Mouse (Mus musculus) CH12.LX (cell line): ENCODE results near the gene Celf5. TPM values are rescaled to one million over a fixed set of nuclear protein-coding genes. Genes with fewer than 3 reads are reported as not detected.

Experiments
- DNase-seq: peaks from one replicate; pipeline ENCODE4 v3.0.0-alpha.2; 2013; ENCODE audit errors: extremely low read depth
- H3K27ac ChIP-seq: 2 replicates; pipeline ENCODE4 v1.5.1; 2012; ENCODE audit warnings: low read depth, mild to moderate bottlenecking, control low read depth, moderate library complexity; ENCODE audit not compliant: insufficient read depth
- H3K27me3 ChIP-seq: replicated peaks from 2 replicates; pipeline ENCODE3; 2012; ENCODE audit warnings: inconsistent platforms
- H3K36me3 ChIP-seq, 2 experiments: replicated peaks in 1 of 2; 2 replicates each; pipeline versions ENCODE3 to v1.6.1; 2012; ENCODE audit warnings: inconsistent platforms in 1 of 2, low read length in 1 of 2, mild to moderate bottlenecking in 1 of 2, mixed read lengths in 1 of 2, moderate library complexity in 1 of 2; ENCODE audit not compliant: control insufficient read depth in 1 of 2, insufficient read depth in 1 of 2
- H3K4me1 ChIP-seq, 2 experiments: 2 replicates each; pipeline ENCODE4 v1.6.1; 2012; ENCODE audit warnings: inconsistent platforms in 1 of 2, moderate library complexity in 1 of 2; ENCODE audit not compliant: insufficient read depth in 2 of 2, control insufficient read depth in 1 of 2
- H3K4me2 ChIP-seq: 2 replicates; pipeline ENCODE4 v1.6.1; 2012; ENCODE audit warnings: low read depth, mild to moderate bottlenecking, control low read depth; ENCODE audit not compliant: poor library complexity, insufficient read depth, severe bottlenecking
- H3K4me3 ChIP-seq, 3 experiments: fragments of 150-350 bp in 1 of 3; sonication (generic) in 1 of 3; replicated peaks in 1 of 3; 2 replicates each; pipeline versions ENCODE3 to v1.5.1; 2011 to 2012; ENCODE audit warnings: low read depth in 2 of 3, low read length in 2 of 3, mild to moderate bottlenecking in 2 of 3, moderate library complexity in 2 of 3, control low read depth in 1 of 3, improper control_type of control experiment in 1 of 3, inconsistent platforms in 1 of 3, mixed read lengths in 1 of 3; ENCODE audit not compliant: poor library complexity in 1 of 3
- H3K79me2 ChIP-seq: replicated peaks from 2 replicates; pipeline ENCODE4 v1.6.1; 2012; ENCODE audit warnings: mild to moderate bottlenecking, moderate library complexity; ENCODE audit not compliant: control insufficient read depth, poor library complexity, insufficient read depth, severe bottlenecking; ENCODE audit errors: extremely low read depth
- H3K9ac ChIP-seq: 2 replicates; pipeline ENCODE4 v1.6.1; 2012; ENCODE audit warnings: low read depth, mild to moderate bottlenecking, control low read depth, moderate library complexity; ENCODE audit not compliant: insufficient read depth
- H3K9me3 ChIP-seq: replicated peaks from 2 replicates; pipeline ENCODE3; 2012; ENCODE audit warnings: low read length, inconsistent platforms, mixed read lengths
- JUND ChIP-seq: conservative IDR thresholded peaks from 2 replicates; pipeline ENCODE4 v1.6.1; 2011; ENCODE audit warnings: low read depth, low read length, improper control_type of control experiment
- MAX ChIP-seq: IDR thresholded peaks from 2 replicates; pipeline ENCODE4 v1.6.1; 2011; ENCODE audit warnings: low read length, improper control_type of control experiment
- NELFE ChIP-seq: IDR thresholded peaks from 2 replicates; pipeline ENCODE4 v1.6.1; 2011; ENCODE audit warnings: low read depth, low read length, improper control_type of control experiment
- PAX5 ChIP-seq: IDR thresholded peaks from 2 replicates; pipeline ENCODE4 v1.6.1; 2012; ENCODE audit warnings: low read length, inconsistent platforms, mixed read lengths
- POLR2A ChIP-seq: IDR thresholded peaks from 2 replicates; pipeline ENCODE4 v1.6.1; 2011; ENCODE audit warnings: low read depth, mild to moderate bottlenecking, improper control_type of control experiment, low read length
- POLR2AphosphoS2 ChIP-seq: IDR thresholded peaks from 2 replicates; pipeline ENCODE4 v1.6.1; 2011; ENCODE audit warnings: low read depth, low read length, improper control_type of control experiment
- RAD21 ChIP-seq: IDR thresholded peaks from 2 replicates; pipeline ENCODE4 v1.6.1; 2011; ENCODE audit warnings: low read depth, mild to moderate bottlenecking, low read length, improper control_type of control experiment, moderate library complexity
- RCOR1 ChIP-seq: conservative IDR thresholded peaks from 2 replicates; pipeline ENCODE4 v1.6.1; 2012; ENCODE audit warnings: low read depth, mild to moderate bottlenecking, inconsistent platforms, low read length, improper control_type of control experiment
- SIN3A ChIP-seq: IDR thresholded peaks from 2 replicates; pipeline ENCODE4 v1.6.1; 2012; ENCODE audit warnings: low read length, improper control_type of control experiment, inconsistent platforms
- SMC3 ChIP-seq: IDR thresholded peaks from 2 replicates; pipeline ENCODE4 v1.6.1; 2011; ENCODE audit warnings: low read depth, low read length, improper control_type of control experiment
- TBP ChIP-seq: conservative IDR thresholded peaks from 2 replicates; pipeline ENCODE4 v1.6.1; 2011; ENCODE audit warnings: low read depth, low read length, improper control_type of control experiment
- UBTF ChIP-seq: IDR thresholded peaks from 2 replicates; pipeline ENCODE4 v1.6.1; 2012; ENCODE audit warnings: low read depth, mild to moderate bottlenecking, inconsistent platforms, low read length, improper control_type of control experiment, moderate library complexity
- USF1 ChIP-seq: IDR thresholded peaks from 2 replicates; pipeline ENCODE4 v1.6.1; 2014; ENCODE audit warnings: low read depth, mild to moderate bottlenecking, inconsistent platforms, low read length, improper control_type of control experiment
- dilution Hi-C: fragments of 300-500 bp; cut with MboI; formaldehyde crosslinking; loops from 2 replicates; pipeline ENCODE4 v1.14.3; 2020; ENCODE audit warnings: low sequenced_read_pairs; ENCODE audit not compliant: extremely low pct_unique_long_range_greater_than_20kb, extremely low pct_ligation_motif_present
- in situ Hi-C: fragments of 300-500 bp; cut with MboI; formaldehyde crosslinking; loops from 3 replicates; pipeline ENCODE4 v1.14.3; 2019; ENCODE audit warnings: low sequenced_read_pairs, low pct_ligation_motif_present, low pct_unique_long_range_greater_than_20kb, mixed read lengths
- polyA plus RNA-seq: library from polyadenylated mRNA; unstranded; fragments of >175 nt; gene quantifications from 2 replicates; pipeline ENCODE4 v1.2.1, GENCODE M21; 2012; ENCODE audit warnings: low read depth; ENCODE audit not compliant: insufficient read length
- total RNA-seq, 2 experiments: library from RNA; depleted of rRNA; stranded (reverse); fragments of 300-350 nt in 1 of 2; fragments of >200 nt in 1 of 2; gene quantifications; 2 replicates each; pipeline ENCODE4 v1.2.3; 2012 to 2014

Gene Celf5
- total and polyA plus RNA-seq, 3 experiments: 0.07 to 0.08 TPM; not detected in 1

- Histone ChIP-seq H3K36me3 (no peaks in the 10 kb centered on the region), H3K27me3 (peaks cover 97% of the 10 kb centered on the region), H3K9ac (no peak overlapping the region), H3K4me2 (no peak overlapping the region), H3K4me1 (peaks cover 8 to 20% of the 10 kb centered on the region in 2 experiments; a peak in 3 of 4 replicates), H3K27ac (no peak overlapping the region), H3K79me2 (no peaks in the 10 kb centered on the region), H3K4me3 (no peak overlapping the region), H3K9me3 (peaks cover 1% of the 10 kb centered on the region)
- dilution Hi-C loops (no loop called here), in situ Hi-C loops (no loop called here)
- DNase-seq: no peak
- no peak for TF ChIP-seq POLR2A
- no peak for TF ChIP-seq SMC3
- no peak for TF ChIP-seq POLR2AphosphoS2
- no peak for TF ChIP-seq NELFE
- TF ChIP-seq USF1: no peak
- no peak for TF ChIP-seq SIN3A
- no peak for TF ChIP-seq TBP
- TF ChIP-seq RCOR1: no peak
These were observed 16.4 kb downstream of the Celf5 start for GRCm38 (mm10) chr10:81466066-81466465.

DNA sequence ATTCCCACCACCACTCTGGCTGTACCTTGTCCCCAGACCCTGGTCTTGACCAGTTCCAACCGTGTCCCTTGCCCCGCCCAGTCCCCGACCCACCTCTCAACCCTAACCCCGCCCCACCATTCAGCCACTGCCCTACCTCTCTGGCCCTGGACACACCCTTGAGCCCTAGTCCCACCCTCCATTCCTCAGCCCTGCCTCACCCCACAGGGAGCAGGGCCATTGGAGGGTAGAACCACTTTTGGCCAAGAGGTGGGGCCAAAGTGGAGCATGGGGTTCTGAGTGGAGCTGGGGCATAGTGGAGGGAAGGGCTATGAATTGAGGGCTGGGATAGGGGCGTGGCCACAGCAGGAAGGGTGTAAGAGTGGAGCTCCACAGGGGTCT lies 17.3 kb downstream of the Celf5 start:
- H3K9ac ChIP-seq: no peak overlapping the region
- TF ChIP-seq RCOR1 (no peak), MAX (no peak), RAD21 (no peak), JUND (no peak), PAX5 (no peak), UBTF (no peak), SMC3 (no peak), SIN3A (no peak)
- TF ChIP-seq, all 38 proteins: peak for 0
- H3K4me3 ChIP-seq: no peak overlapping the region
- peaks cover 97% of the 10 kb centered on the region for H3K27me3 ChIP-seq
- H3K36me3 ChIP-seq: no peaks in the 10 kb centered on the region
- in situ Hi-C loops: no loop called here
- dilution Hi-C loops: no loop called here
- DNase-seq: no peak
- peaks cover 4 to 18% of the 10 kb centered on the region in 2 experiments; a peak in 3 of 4 replicates for H3K4me1 ChIP-seq
- no peak overlapping the region for H3K27ac ChIP-seq
- no peak overlapping the region for H3K4me2 ChIP-seq
- no peaks in the 10 kb centered on the region for H3K79me2 ChIP-seq
- H3K9me3 ChIP-seq: peaks cover 1% of the 10 kb centered on the region
